In genomic region chr16:94369596-94370172, GRCm38 (mm10) we compare ENCODE assay signal across 8 mouse cellular contexts. TPM values are rescaled to one million over a fixed set of nuclear protein-coding genes. Genes with fewer than 3 reads are reported as not detected.
DNase-seq lines count a peak whose midpoint lies in the region; ATAC-seq and TF ChIP-seq lines count a peak whose summit lies in the region.

No protein-coding gene starts in this region.

- peak overlapping the region; percentile 83 for H3K9ac ChIP-seq in heart, postnatal 0 days (replicated peaks; ENCODE audit: low read depth, low read length)

- ATAC-seq in heart, postnatal 0 days (ENCODE audit: insufficient read depth, low read depth), result no peak
- ATAC-seq in megakaryocyte-erythroid progenitor cell, adult 5-6 weeks (replicated peaks; ENCODE audit: low FRiP score, low TSS enrichment, poor library complexity, severe bottlenecking), result 0 out of 2 replicates have a peak, but pooled peaks have one; percentile 19

- no peaks in the 10 kb centered on the region for H3K36me3 ChIP-seq in heart, postnatal 0 days (replicated peaks; ENCODE audit: control insufficient read depth, insufficient read depth, low read length)

- WGBS in lung, adult 2 months, result 1% methylated on average over 6 of the region's 6 CpGs
- WGBS in heart, postnatal 0 days, result 10% methylated on average over 6 of the region's 6 CpGs

- no peak for DNase-seq in lung, adult 2 months
- no peak for DNase-seq in lung, postnatal 14 days
- peak; percentile 45 for DNase-seq in heart, postnatal 0 days (ENCODE audit: low spot score)
- no peak for DNase-seq in right cerebral cortex, postnatal 4 days
- no peak for DNase-seq in left cerebral cortex, adult 8-10 months (ENCODE audit: low spot score in 2 of 2)
- no peak for DNase-seq in right cerebral cortex, postnatal 14 days

- no peaks in the 10 kb centered on the region for H3K9me3 ChIP-seq in heart, postnatal 0 days (replicated peaks; ENCODE audit: control insufficient read depth, low read length)

- H3K4me1 ChIP-seq in lung, adult 2 months (ENCODE audit: control insufficient read depth, insufficient read depth, low read length), result peaks cover 9% of the 10 kb centered on the region
- peaks cover 3% of the 10 kb centered on the region; the same call in 1 of the 2 replicates for H3K4me1 ChIP-seq in brown adipose tissue, adult 24 weeks (ENCODE audit: control insufficient read depth, insufficient read depth, insufficient read length, low read length)
- H3K4me1 ChIP-seq in heart, postnatal 0 days (ENCODE audit: control insufficient read depth, insufficient read depth), result peaks cover 16% of the 10 kb centered on the region

- H3K27ac ChIP-seq in brown adipose tissue, adult 24 weeks (replicated peaks; ENCODE audit: low read depth, low read length), result peak overlapping the region; percentile 93
- peak overlapping the region; percentile 98 for H3K27ac ChIP-seq in heart, postnatal 0 days (ENCODE audit: low read depth)

- TF ChIP-seq CTCF in lung, adult 2 months (IDR thresholded peaks at IDR 0.05; ENCODE audit: insufficient read depth, low read length), result no peak
- TF ChIP-seq CTCF in heart, postnatal 0 days (IDR thresholded peaks at IDR 0.05; ENCODE audit: low read depth), result no peak

- peak overlapping the region; percentile 83 for H3K4me3 ChIP-seq in lung, adult 2 months (replicated peaks; ENCODE audit: extremely low read depth, low read depth, low read length)
- H3K4me3 ChIP-seq in brown adipose tissue, adult 24 weeks (ENCODE audit: insufficient read depth, low read depth, low read length), result peak overlapping the region; percentile 81
- H3K4me3 ChIP-seq in heart, postnatal 0 days (ENCODE audit: low read depth, low read length), result peak overlapping the region; percentile 85

- peak overlapping the region; percentile 69 for H3K4me2 ChIP-seq in heart, postnatal 0 days (ENCODE audit: low read depth, low read length)

- no peak for TF ChIP-seq EP300 in heart, postnatal 0 days (IDR thresholded peaks at IDR 0.05; ENCODE audit: low read depth)

- TF ChIP-seq POLR2A in lung, adult 2 months (IDR thresholded peaks at IDR 0.05; ENCODE audit: borderline replicate concordance, extremely low read depth, low read depth, low read length), result no peak

- H3K27me3 ChIP-seq in heart, postnatal 0 days (ENCODE audit: control insufficient read depth, insufficient read depth, low read length), result no peaks in the 10 kb centered on the region

RNA-seq across cellular contexts. Expression of gene Ttc3, which starts 0.7 kb away (rescaled TPM):
- polyA plus RNA-seq in lung, adult 2 months (2012; rRNA removed), result 25.9 and 26.5 TPM in 2 replicates
- 13.1 and 18.5 TPM in 2 replicates for polyA plus RNA-seq in brown adipose tissue, adult 24 weeks (2012; ENCODE audit: insufficient read depth, insufficient read length, missing spikeins)
- 159 and 178 TPM in 2 replicates for total RNA-seq in heart, postnatal 0 days (2014; rRNA removed; ENCODE audit: low replicate concordance)
- 121 and 133 TPM in 2 replicates for polyA plus RNA-seq in heart, postnatal 0 days (2015; fragmentation: Nextera tagmentation; extraction: Ambion mirVana)
- 42.0 and 85.4 TPM in 2 replicates for total RNA-seq in megakaryocyte-erythroid progenitor cell, adult 5-6 weeks (2014; fragmentation: Nextera tagmentation)
- total RNA-seq in megakaryocyte-erythroid progenitor cell, adult 5-6 weeks (2017), result 155 and 210 TPM in 2 replicates
- total RNA-seq in left cerebral cortex, adult 8-10 months (2022), result 100 to 1,000 TPM; 777 to 872 (median 832) TPM

RNA-seq across cellular contexts. Expression of gene Pigp, which starts 2.0 kb away (rescaled TPM):
- 20.6 and 23.8 TPM in 2 replicates for polyA plus RNA-seq in lung, adult 2 months (2012; rRNA removed)
- 88.8 and 109 TPM in 2 replicates for polyA plus RNA-seq in brown adipose tissue, adult 24 weeks (2012; ENCODE audit: insufficient read depth, insufficient read length, missing spikeins)
- 134 and 146 TPM in 2 replicates for total RNA-seq in heart, postnatal 0 days (2014; rRNA removed; ENCODE audit: low replicate concordance)
- 229 and 244 TPM in 2 replicates for polyA plus RNA-seq in heart, postnatal 0 days (2015; fragmentation: Nextera tagmentation; extraction: Ambion mirVana)
- total RNA-seq in megakaryocyte-erythroid progenitor cell, adult 5-6 weeks (2014; fragmentation: Nextera tagmentation), result 41.7 and 81.2 TPM in 2 replicates
- total RNA-seq in megakaryocyte-erythroid progenitor cell, adult 5-6 weeks (2017), result 23.6 and 28.0 TPM in 2 replicates
- total RNA-seq in left cerebral cortex, adult 8-10 months (2022), result 10 to 100 TPM; 43.9 to 49.4 (median 46.0) TPM

RNA-seq across cellular contexts. Expression of gene Ripply3, which starts 41.5 kb away (rescaled TPM):
- 34.6 and 38.6 TPM in 2 replicates for polyA plus RNA-seq in lung, adult 2 months (2012; rRNA removed)
- polyA plus RNA-seq in brown adipose tissue, adult 24 weeks (2012; ENCODE audit: insufficient read depth, insufficient read length, missing spikeins), result 1.3 and 2.5 TPM in 2 replicates
- 3.9 and 4.6 TPM in 2 replicates for total RNA-seq in heart, postnatal 0 days (2014; rRNA removed; ENCODE audit: low replicate concordance)
- polyA plus RNA-seq in heart, postnatal 0 days (2015; fragmentation: Nextera tagmentation; extraction: Ambion mirVana), result 4.5 and 5.3 TPM in 2 replicates
- total RNA-seq in megakaryocyte-erythroid progenitor cell, adult 5-6 weeks (2014; fragmentation: Nextera tagmentation), result 0.32 and 0.39 TPM in 2 replicates
- total RNA-seq in megakaryocyte-erythroid progenitor cell, adult 5-6 weeks (2017), result 0.46 and 2.2 TPM in 2 replicates
- total RNA-seq in left cerebral cortex, adult 8-10 months (2022), result under 1 TPM in 2 of 4 experiments, not detected in 2; 0.21 to 0.23 TPM

RNA-seq across cellular contexts. Expression of gene Hlcs, which starts 56.3 kb away (rescaled TPM):
- polyA plus RNA-seq in lung, adult 2 months (2012; rRNA removed), result 8.9 and 9.5 TPM in 2 replicates
- 3.7 and 6.6 TPM in 2 replicates for polyA plus RNA-seq in brown adipose tissue, adult 24 weeks (2012; ENCODE audit: insufficient read depth, insufficient read length, missing spikeins)
- 3.3 and 4.6 TPM in 2 replicates for total RNA-seq in heart, postnatal 0 days (2014; rRNA removed; ENCODE audit: low replicate concordance)
- 5.5 and 5.6 TPM in 2 replicates for polyA plus RNA-seq in heart, postnatal 0 days (2015; fragmentation: Nextera tagmentation; extraction: Ambion mirVana)
- total RNA-seq in megakaryocyte-erythroid progenitor cell, adult 5-6 weeks (2014; fragmentation: Nextera tagmentation), result 5.6 and 5.9 TPM in 2 replicates
- 7.0 and 26.9 TPM in 2 replicates for total RNA-seq in megakaryocyte-erythroid progenitor cell, adult 5-6 weeks (2017)
- 10 to 100 TPM; 18.8 to 22.9 (median 21.6) TPM for total RNA-seq in left cerebral cortex, adult 8-10 months (2022)
